Mouse (Mus musculus) liver, embryonic 16.5 days (tissue): ENCODE data around the gene Lrrc4. TPM values are rescaled to one million over a fixed set of nuclear protein-coding genes. Genes with fewer than 3 reads are reported as not detected.

Source experiments
- ATAC-seq: fragments of 200-750 bp; cut with Nextera tagmentation; 2 replicates; pipeline ENCODE4 v1.8.0; 2017; ENCODE audit warnings: low read depth, mild to moderate bottlenecking, moderate number of reproducible peaks, moderate library complexity
- H3K27ac ChIP-seq: fragments of 300-500 bp; sonication (generic); 2 replicates; pipeline ENCODE4 v1.5.1; 2014; ENCODE audit warnings: mild to moderate bottlenecking, low read length
- H3K27me3 ChIP-seq: fragments of 300-500 bp; sonication (generic); 2 replicates; pipeline ENCODE4 v1.6.1; 2014; ENCODE audit warnings: low read depth, low read length, mixed read lengths; ENCODE audit not compliant: control insufficient read depth, insufficient read depth
- H3K36me3 ChIP-seq: fragments of 300-500 bp; sonication (generic); 2 replicates; pipeline ENCODE4 v1.6.1; 2014; ENCODE audit warnings: mild to moderate bottlenecking; ENCODE audit not compliant: control insufficient read depth, insufficient read depth
- H3K4me1 ChIP-seq: fragments of 300-500 bp; sonication (generic); 2 replicates; pipeline ENCODE4 v1.6.1; 2014; ENCODE audit warnings: low read depth, low read length, mixed read lengths; ENCODE audit not compliant: control insufficient read depth
- H3K4me2 ChIP-seq: fragments of 300-500 bp; sonication (generic); 2 replicates; pipeline ENCODE4 v1.6.1; 2014; ENCODE audit warnings: low read depth, low read length, mixed read lengths
- H3K4me3 ChIP-seq: fragments of 300-500 bp; sonication (generic); 2 replicates; pipeline ENCODE4 v1.5.1; 2014; ENCODE audit warnings: low read depth, mild to moderate bottlenecking, low read length
- H3K9ac ChIP-seq: fragments of 300-500 bp; sonication (generic); 2 replicates; pipeline ENCODE4 v1.6.1; 2014; ENCODE audit warnings: low read depth, low read length
- H3K9me3 ChIP-seq: fragments of 300-500 bp; sonication (generic); replicated peaks from 2 replicates; pipeline ENCODE4 v1.6.1; 2016; ENCODE audit warnings: low read length; ENCODE audit not compliant: control insufficient read depth
- WGBS: fragments of 180-500 bp; shearing (Covaris S2); extraction: QIAGEN DNeasy Blood & Tissue Kit; methylation state at CpG from one replicate; pipeline ENCODE4 v1.1.7; 2014; ENCODE audit not compliant: insufficient replicate concordance; 5-methylcytosine and 5-hydroxymethylcytosine counted together
- polyA plus RNA-seq: library from polyadenylated mRNA; unstranded; fragments of >200 nt; fragmentation: Nextera tagmentation; extraction: Ambion mirVana; gene quantifications from 2 replicates; pipeline ENCODE4 v1.2.1, GENCODE M21; 2015

The Lrrc4 gene
- polyA plus RNA-seq, 1 experiment from 2014 or later: 0.11 TPM

DNA sequence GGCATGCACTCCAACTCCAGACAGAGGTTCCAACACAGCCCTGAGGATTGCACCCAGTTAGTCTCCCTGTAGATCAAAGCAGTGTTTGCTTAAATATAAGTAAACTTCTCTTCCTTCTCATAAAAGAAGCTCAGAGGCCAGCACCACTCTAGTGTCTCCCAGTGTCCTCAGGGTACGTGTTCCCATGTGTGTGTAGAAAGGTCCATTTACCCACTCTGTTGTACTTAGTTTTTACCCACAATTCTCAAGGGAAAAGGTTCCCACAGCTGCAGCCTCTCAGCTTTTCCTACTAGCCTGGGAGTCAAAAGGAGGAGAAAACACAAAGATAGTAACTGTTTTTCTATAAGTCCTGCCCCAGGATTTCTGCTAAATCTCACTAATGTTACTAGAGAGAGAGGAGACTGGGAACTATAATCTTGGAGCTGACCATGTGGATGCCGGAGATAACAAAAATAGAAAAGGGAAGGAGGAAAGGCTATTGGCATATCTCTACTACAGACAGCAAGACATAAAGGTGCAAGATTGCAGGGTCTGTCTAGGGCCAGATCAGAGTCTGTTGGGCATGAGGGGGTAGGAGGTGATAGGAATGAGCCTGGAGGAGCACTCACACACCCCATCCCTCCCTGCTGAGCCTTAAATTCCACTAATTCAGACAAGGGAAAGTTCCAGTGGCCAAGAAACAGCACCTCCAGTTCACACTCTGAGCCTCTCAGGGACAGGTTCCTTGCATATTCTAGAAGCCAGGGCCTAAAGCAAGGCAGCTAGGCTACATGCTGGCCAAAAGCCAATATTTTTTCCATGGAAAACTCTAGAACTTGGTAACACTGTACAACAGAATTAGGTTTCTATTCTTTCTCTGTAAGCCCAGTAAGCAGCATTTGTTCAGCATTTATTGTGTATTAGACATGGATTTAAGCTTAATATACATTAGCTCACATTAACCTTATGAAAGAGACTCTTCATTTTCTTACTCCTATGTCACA, 25.9 kb upstream of the Lrrc4 start:
- WGBS: 20% methylated on average over 2 of the region's 2 CpGs
- no peaks in the 10 kb centered on the region for H3K9me3 ChIP-seq
- H3K4me1 ChIP-seq: peaks cover 5% of the 10 kb centered on the region; the same call in 1 of the 2 replicates
- H3K36me3 ChIP-seq: no peaks in the 10 kb centered on the region
- H3K27ac ChIP-seq: no peak overlapping the region
- no peak overlapping the region for H3K4me3 ChIP-seq
- no peaks in the 10 kb centered on the region for H3K27me3 ChIP-seq
- ATAC-seq: no peak
- H3K9ac ChIP-seq: no peak overlapping the region
- no peak overlapping the region for H3K4me2 ChIP-seq

DNA sequence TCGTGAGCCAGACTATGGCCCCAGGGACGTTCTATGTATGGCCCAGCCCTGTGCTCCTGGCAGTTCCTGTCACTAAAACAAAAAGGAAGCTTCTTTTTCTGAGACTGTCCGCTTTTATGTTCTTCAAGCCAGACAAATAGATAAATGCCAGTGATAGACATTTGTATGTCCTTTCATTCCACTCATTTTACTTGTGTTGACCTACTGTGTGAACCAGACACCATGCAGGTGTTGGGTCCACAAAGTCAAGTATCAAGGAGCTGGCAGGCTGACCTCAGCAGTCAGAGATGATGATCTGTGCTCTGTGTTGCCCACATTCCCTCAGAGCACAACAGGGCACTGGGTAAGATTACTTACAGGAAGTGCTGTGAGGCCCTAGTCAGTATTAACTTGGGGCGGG, 25.2 kb upstream of the Lrrc4 start:
- Histone ChIP-seq H3K9me3 (no peaks in the 10 kb centered on the region), H3K4me1 (peaks cover 5% of the 10 kb centered on the region; the same call in 1 of the 2 replicates), H3K9ac (no peak overlapping the region), H3K4me2 (no peak overlapping the region), H3K27ac (no peak overlapping the region), H3K27me3 (no peaks in the 10 kb centered on the region), H3K4me3 (no peak overlapping the region), H3K36me3 (no peaks in the 10 kb centered on the region)
- ATAC-seq: no peak
- WGBS: 35% methylated on average over 4 of the region's 4 CpGs

DNA sequence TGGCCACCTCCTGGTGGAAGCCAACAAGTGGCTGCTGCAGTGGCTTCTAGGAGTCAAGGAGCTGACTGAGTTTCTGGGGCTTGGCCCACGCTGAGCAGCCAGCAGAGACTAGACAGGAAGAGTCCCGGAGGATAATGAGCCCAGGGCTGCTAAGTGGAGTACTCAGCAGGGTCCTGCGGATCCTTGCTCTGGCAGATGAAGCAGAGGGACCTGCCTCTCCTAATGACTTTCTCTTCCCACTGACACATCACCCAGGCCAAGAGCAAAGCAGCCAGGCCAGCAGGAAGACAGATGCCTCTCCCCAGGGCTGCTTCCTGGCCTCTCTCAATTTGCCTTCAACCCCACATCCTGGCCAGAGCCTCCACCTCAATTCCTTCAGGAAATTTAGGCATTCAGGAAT, 23.9 kb upstream of the Lrrc4 start:
- no peak overlapping the region for H3K9ac ChIP-seq
- WGBS: 56% methylated on average over 3 of the region's 3 CpGs
- no peak overlapping the region for H3K27ac ChIP-seq
- no peak overlapping the region for H3K4me3 ChIP-seq
- H3K4me1 ChIP-seq: peaks cover 5% of the 10 kb centered on the region; the same call in 1 of the 2 replicates
- H3K4me2 ChIP-seq: no peak overlapping the region
- no peaks in the 10 kb centered on the region for H3K36me3 ChIP-seq
- no peak for ATAC-seq
- H3K27me3 ChIP-seq: no peaks in the 10 kb centered on the region
- no peaks in the 10 kb centered on the region for H3K9me3 ChIP-seq

DNA sequence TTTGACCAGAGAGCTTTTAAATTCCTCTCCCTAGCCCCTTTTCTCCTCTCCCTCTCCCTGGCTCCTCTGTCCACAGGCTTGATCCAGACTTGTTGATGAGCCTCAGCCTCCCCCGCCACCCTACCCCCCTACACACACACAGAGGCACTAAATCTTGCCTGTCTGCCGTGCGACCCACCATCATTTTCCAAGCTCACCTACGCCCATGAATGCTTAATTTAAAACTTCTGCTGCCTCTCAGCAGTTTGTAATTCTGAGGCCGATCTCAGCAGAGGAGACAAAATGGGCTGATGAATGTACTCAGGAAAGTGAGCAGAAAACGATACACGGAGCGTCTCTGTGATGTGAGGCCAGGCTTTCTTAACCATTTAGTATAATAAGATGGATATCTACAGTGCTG, 23.1 kb upstream of the Lrrc4 start:
- H3K4me3 ChIP-seq: no peak overlapping the region
- H3K9ac ChIP-seq: no peak overlapping the region
- no peaks in the 10 kb centered on the region for H3K9me3 ChIP-seq
- H3K27me3 ChIP-seq: no peaks in the 10 kb centered on the region
- WGBS: 86% methylated on average over 8 of the region's 8 CpGs
- ATAC-seq: no peak
- H3K4me2 ChIP-seq: no peak overlapping the region
- no peaks in the 10 kb centered on the region for H3K36me3 ChIP-seq
- no peak overlapping the region for H3K27ac ChIP-seq
- peaks cover 5% of the 10 kb centered on the region; the same call in 1 of the 2 replicates for H3K4me1 ChIP-seq

DNA sequence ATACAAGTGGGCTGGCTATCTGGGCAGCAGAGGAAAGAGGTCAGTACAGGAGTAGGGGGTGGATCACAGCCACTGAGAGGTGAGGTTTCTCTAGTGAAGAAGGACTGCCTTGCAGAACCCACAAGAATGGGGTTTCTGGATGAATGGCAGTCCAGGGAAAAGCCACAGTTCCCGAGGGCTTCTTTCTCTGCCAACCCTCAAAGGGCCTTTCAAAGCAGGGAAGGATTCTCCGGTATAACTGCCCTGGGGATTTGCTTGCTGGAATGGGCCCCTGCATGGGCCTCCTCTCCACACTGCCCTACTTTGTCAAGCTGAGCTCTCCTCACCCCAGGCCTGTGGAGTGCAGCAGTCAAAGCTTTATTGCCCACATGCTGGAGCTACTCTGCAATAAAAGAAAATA, 22.1 kb upstream of the Lrrc4 start:
- no peak overlapping the region for H3K27ac ChIP-seq
- H3K36me3 ChIP-seq: no peaks in the 10 kb centered on the region
- WGBS: 77% methylated on average over 2 of the region's 2 CpGs
- ATAC-seq: no peak
- H3K4me1 ChIP-seq: peaks cover 5% of the 10 kb centered on the region; the same call in 1 of the 2 replicates
- no peak overlapping the region for H3K4me2 ChIP-seq
- no peak overlapping the region for H3K4me3 ChIP-seq
- H3K9me3 ChIP-seq: no peaks in the 10 kb centered on the region
- H3K27me3 ChIP-seq: no peaks in the 10 kb centered on the region
- H3K9ac ChIP-seq: no peak overlapping the region

DNA sequence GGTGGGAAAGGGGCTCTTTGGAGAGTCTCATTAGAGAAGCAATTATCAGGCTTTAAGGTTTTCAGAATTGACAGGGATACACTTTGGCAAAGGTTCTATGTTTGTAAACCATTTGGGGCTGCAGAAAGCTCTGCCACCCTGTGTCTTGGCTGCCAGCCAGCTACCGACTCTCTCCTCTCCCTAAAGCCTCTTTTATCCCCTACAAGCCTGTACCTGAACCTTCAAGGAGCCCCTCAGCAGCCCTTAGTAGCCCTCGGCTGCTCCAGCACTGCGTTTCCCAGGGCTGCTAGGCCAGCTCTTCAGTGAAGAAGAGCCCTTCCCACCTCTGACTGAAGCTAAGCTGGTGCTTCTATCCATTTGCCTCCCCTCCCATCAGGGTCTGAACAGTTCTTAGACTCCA, 21.6 kb upstream of the Lrrc4 start:
- 70% methylated on average over 3 of the region's 3 CpGs for WGBS
- no peak overlapping the region for H3K4me3 ChIP-seq
- H3K4me1 ChIP-seq: peaks cover 5% of the 10 kb centered on the region; the same call in 1 of the 2 replicates
- no peak overlapping the region for H3K4me2 ChIP-seq
- no peak for ATAC-seq
- no peaks in the 10 kb centered on the region for H3K36me3 ChIP-seq
- H3K9ac ChIP-seq: no peak overlapping the region
- H3K27me3 ChIP-seq: no peaks in the 10 kb centered on the region
- no peaks in the 10 kb centered on the region for H3K9me3 ChIP-seq
- H3K27ac ChIP-seq: no peak overlapping the region

DNA sequence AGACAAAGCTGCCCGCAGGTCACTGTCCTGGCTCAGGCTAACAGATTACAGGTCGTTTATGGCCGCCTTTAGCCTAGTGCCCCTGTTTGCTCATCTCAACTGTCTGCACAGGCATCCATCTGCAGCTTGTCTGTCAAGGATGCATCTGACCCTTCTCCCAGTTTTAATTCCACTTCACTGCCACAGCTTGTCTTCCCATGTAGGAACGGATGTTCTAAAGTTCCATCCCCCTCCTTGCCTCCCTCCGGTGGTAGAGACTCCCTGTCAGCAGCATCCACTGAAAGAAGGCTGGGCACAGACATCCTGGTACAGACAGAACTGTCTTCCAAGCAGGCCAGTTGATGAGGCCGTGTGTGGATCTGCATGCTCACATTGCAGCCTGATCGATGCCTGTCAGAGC, 20.8 kb upstream of the Lrrc4 start:
- Histone ChIP-seq H3K27me3 (no peaks in the 10 kb centered on the region), H3K9me3 (no peaks in the 10 kb centered on the region), H3K4me3 (no peak overlapping the region), H3K9ac (no peak overlapping the region), H3K27ac (no peak overlapping the region), H3K4me2 (no peak overlapping the region), H3K36me3 (no peaks in the 10 kb centered on the region), H3K4me1 (peaks cover 3% of the 10 kb centered on the region; the same call in 1 of the 2 replicates)
- no peak for ATAC-seq
- 68% methylated on average over 7 of the region's 7 CpGs for WGBS

DNA sequence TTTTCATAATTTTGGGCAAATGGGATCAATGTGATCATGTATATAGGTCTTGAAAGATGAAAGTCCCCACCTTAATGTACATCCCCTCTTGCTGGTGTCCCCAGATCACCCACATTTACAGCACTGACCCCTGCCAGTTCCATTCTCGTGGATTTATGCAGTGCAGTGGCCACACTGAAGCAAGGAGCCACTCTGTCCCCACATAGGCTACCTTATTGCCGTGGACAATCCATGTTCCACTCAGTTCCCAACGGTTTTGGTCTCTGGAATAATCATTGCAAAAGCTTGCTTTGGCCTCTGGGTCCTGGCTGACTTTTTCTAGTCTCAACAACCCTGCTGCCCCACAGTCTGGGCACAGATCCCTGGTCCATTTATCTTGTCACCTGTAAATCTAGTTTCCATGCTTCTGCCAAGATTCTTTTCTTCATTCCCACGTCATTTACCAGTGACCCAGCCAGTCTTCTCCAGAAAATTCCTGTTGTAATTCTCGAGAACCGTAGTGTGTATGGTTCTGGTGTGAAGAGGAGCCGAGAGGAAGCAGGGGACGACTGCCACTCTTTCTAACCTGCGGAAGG, 18.9 kb upstream of the Lrrc4 start:
- Histone ChIP-seq H3K27ac (no peak overlapping the region), H3K4me2 (no peak overlapping the region), H3K4me3 (no peak overlapping the region), H3K36me3 (no peaks in the 10 kb centered on the region), H3K27me3 (no peaks in the 10 kb centered on the region), H3K9ac (no peak overlapping the region), H3K4me1 (no peaks in the 10 kb centered on the region), H3K9me3 (no peaks in the 10 kb centered on the region)
- 70% methylated on average over 9 of the region's 9 CpGs for WGBS
- ATAC-seq: no peak

DNA sequence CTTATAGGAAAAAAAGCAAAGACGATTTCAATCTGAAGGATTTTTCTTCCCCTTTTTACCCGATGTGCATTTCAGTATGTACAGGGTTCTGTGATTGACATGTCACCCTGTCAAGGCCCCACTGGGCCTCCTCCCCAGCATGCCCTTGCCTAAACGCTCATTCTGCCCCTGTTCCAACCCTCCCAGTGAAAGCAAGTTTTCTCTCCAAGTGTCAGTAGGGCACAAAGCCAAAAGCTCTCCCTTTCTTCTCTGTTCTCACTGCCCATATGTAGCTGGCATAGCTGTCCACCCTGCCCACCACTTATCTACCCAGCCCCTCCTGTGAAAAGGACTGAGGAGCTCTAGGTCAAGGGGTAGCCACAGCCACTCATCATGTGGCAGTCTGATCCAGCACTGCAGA, 17.8 kb upstream of the Lrrc4 start:
- Histone ChIP-seq H3K27ac (no peak overlapping the region), H3K9me3 (no peaks in the 10 kb centered on the region), H3K4me2 (no peak overlapping the region), H3K4me3 (no peak overlapping the region), H3K4me1 (no peaks in the 10 kb centered on the region), H3K27me3 (no peaks in the 10 kb centered on the region), H3K9ac (no peak overlapping the region), H3K36me3 (no peaks in the 10 kb centered on the region)
- 20% methylated on average over 3 of the region's 3 CpGs for WGBS
- no peak for ATAC-seq
